Mouse (Mus musculus) kidney, embryonic 15.5 days (tissue): ENCODE measurements around the gene Aktip. TPM values are rescaled to one million over a fixed set of nuclear protein-coding genes. Genes with fewer than 3 reads are reported as not detected.

ENCODE experiments used
- ATAC-seq: fragments of 200-750 bp; cut with Nextera tagmentation; replicated peaks from 2 replicates; pipeline ENCODE4 v1.8.0; 2017; ENCODE audit warnings: moderate TSS enrichment; ENCODE audit not compliant: low FRiP score
- H3K27ac ChIP-seq: fragments of 300-500 bp; sonication (generic); 2 replicates; pipeline ENCODE4 v1.5.1; 2015; ENCODE audit warnings: mild to moderate bottlenecking, inconsistent platforms
- H3K27me3 ChIP-seq: fragments of 300-500 bp; sonication (generic); 2 replicates; pipeline ENCODE4 v1.6.1; 2015; ENCODE audit warnings: inconsistent platforms
- H3K36me3 ChIP-seq: fragments of 300-500 bp; sonication (generic); 2 replicates; pipeline ENCODE4 v1.6.1; 2015; ENCODE audit warnings: inconsistent platforms
- H3K4me1 ChIP-seq: fragments of 300-500 bp; sonication (generic); 2 replicates; pipeline ENCODE4 v1.6.1; 2015; ENCODE audit warnings: inconsistent platforms
- H3K4me2 ChIP-seq: fragments of 300-500 bp; sonication (generic); 2 replicates; pipeline ENCODE4 v1.6.1; 2015; ENCODE audit warnings: moderate library complexity, mild to moderate bottlenecking, inconsistent platforms
- H3K4me3 ChIP-seq: fragments of 300-500 bp; sonication (generic); replicated peaks from 2 replicates; pipeline ENCODE4 v1.5.1; 2015; ENCODE audit warnings: mild to moderate bottlenecking, inconsistent platforms
- H3K9ac ChIP-seq: fragments of 300-500 bp; sonication (generic); 2 replicates; pipeline ENCODE4 v1.6.1; 2015; ENCODE audit warnings: mild to moderate bottlenecking, inconsistent platforms
- H3K9me3 ChIP-seq: fragments of 300-500 bp; sonication (generic); replicated peaks from 2 replicates; pipeline ENCODE4 v1.6.1; 2016; ENCODE audit warnings: inconsistent platforms
- WGBS: fragments of 180-500 bp; shearing (Covaris S2); methylation state at CpG from one replicate; pipeline ENCODE4 v1.1.7; 2015; ENCODE audit warnings: mixed read lengths; 5-methylcytosine and 5-hydroxymethylcytosine counted together
- polyA plus RNA-seq: library from polyadenylated mRNA; unstranded; fragments of >200 nt; fragmentation: Nextera tagmentation; extraction: Ambion mirVana; gene quantifications from 2 replicates; pipeline ENCODE4 v1.2.1, GENCODE M21; 2015

Aktip gene
- polyA plus RNA-seq, 1 experiment from 2014 or later, result 69.9 TPM

DNA sequence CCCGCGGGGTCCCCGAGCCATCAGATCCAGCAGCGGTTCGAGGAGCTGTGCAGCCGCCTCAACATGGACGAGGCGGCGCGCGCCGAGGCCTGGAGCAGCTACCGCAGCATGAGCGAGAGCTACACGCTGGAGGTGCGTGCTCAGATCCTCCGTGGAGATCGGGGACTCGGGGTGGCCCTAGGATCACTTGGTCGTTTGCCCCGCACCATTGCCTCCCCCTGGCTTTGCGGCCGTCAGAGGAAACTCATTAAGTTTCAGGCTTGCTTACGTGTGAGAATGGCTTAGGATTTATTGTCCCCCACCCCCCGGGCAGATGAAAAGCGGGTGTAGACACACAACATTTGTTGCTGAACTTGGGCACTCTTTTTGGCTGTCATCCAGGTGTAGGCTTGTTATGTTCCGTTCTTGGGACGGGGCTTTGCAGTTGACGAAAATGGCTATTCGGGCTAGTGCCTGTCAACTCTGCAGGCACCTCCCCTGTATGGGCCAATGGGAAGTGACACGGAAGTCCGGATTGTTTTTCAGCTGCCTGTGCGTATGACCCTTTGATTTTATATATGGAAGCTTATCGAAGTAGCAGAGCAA, 129.4 kb downstream of the Aktip start:
- Histone ChIP-seq H3K9ac (peak overlapping the region; percentile 86), H3K36me3 (peaks cover 5% of the 10 kb centered on the region; the same call in 1 of the 2 replicates), H3K27ac (peak overlapping the region; percentile 85), H3K4me3 (peak overlapping the region; percentile 95), H3K9me3 (no peaks in the 10 kb centered on the region), H3K4me1 (peaks cover 18% of the 10 kb centered on the region), H3K4me2 (peak overlapping the region; percentile 69), H3K27me3 (no peaks in the 10 kb centered on the region)
- WGBS, result under 1% methylated on average over 34 of the region's 34 CpGs
- ATAC-seq, result peak; percentile 84

DNA sequence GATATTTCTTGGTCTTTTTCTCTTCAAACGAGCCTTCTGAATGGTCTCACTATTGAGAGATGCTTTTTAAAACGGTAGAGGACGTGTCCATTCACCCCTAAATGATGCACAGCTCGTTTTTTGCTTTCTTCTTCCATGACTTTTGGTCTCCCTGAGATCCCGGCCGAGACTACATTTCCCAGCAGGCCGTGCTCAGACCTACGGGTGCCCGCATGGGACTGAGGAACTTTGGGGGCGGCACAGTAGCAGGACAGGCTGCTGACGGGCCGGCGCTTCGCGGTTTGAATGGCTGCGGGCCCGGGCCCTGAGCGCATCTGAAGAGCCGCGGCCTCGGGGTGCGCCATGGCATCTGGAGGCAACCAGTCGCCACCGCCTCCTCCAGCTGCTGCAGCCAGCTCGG, 129.9 kb downstream of the Aktip start, which contains the start of gene Rbl2:
TSS of gene Rbl2 (plus strand) at position 224 of the 400 bp plus-strand sequence.
- peak; percentile 97 for ATAC-seq
- peak within 1 kb of the TSS; percentile 95 for H3K4me3 ChIP-seq
- H3K27me3 ChIP-seq, result no peaks in the 10 kb centered on the region
- peaks cover 18% of the 10 kb centered on the region for H3K4me1 ChIP-seq
- 0 out of 2 replicates have a peak, but pooled peaks cover 3% of the 10 kb centered on the region for H3K36me3 ChIP-seq
- under 1% methylated on average over 25 of the region's 25 CpGs for WGBS
- H3K9ac ChIP-seq, result peak within 1 kb of the TSS; percentile 86
- H3K9me3 ChIP-seq, result no peaks in the 10 kb centered on the region
- H3K4me2 ChIP-seq, result peak within 1 kb of the TSS; percentile 69
- peak within 1 kb of the TSS; percentile 85 for H3K27ac ChIP-seq

DNA sequence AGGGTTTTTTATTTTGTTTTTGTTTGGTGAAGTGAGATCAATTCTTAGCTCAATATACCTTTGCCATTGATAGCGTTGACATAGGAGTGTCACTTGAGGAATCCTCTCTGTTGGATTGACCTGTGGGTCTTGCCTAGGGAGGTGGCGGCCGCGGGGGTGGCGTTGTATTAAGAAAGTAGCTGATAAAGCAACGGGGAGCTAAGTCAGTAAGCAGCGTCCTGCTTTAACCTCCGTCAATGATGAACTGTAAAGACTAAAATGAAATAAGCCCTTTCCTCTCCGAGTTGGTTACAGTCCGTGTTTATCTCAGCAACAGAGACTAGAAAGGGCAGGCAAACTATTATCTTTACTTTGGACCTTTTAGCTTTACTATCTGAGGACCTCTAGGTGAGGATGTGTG, 130.4 kb downstream of the Aktip start:
- H3K27me3 ChIP-seq, result no peaks in the 10 kb centered on the region
- WGBS, result 19% methylated on average over 10 of the region's 10 CpGs
- peaks cover 18% of the 10 kb centered on the region for H3K4me1 ChIP-seq
- peak overlapping the region; percentile 95 for H3K4me3 ChIP-seq
- peak overlapping the region; percentile 35 for H3K9ac ChIP-seq
- ATAC-seq, result peak; percentile 14; the same call in 1 of the 2 replicates
- H3K27ac ChIP-seq, result no peak overlapping the region
- peak overlapping the region; percentile 69 for H3K4me2 ChIP-seq
- H3K36me3 ChIP-seq, result no peaks in the 10 kb centered on the region
- H3K9me3 ChIP-seq, result no peaks in the 10 kb centered on the region

DNA sequence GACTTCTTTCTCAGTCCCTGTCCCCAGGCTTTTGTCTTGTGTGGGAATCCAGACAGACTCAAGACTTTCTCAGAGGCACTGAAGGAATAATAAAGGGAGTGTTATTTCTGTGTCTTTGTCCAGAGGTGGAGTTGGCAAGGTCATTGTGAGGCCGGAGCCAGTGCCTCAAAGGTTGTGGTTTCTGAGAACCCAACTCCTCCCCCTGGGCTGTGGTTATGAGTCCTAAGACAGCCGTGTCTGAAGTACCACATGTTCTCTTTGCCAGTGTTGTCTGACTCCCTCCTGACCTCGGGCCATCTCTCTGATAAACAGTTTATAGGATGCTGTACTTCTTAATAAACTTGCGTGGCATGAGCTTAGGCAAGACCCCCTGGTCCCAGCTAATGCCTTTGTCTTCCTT, 134.6 kb downstream of the Aktip start:
- H3K36me3 ChIP-seq, result no peaks in the 10 kb centered on the region
- no peaks in the 10 kb centered on the region for H3K9me3 ChIP-seq
- H3K27ac ChIP-seq, result no peak overlapping the region
- 75% methylated on average over 4 of the region's 4 CpGs for WGBS
- H3K4me3 ChIP-seq, result no peak overlapping the region
- H3K4me1 ChIP-seq, result peaks cover 9% of the 10 kb centered on the region; the same call in 1 of the 2 replicates
- ATAC-seq, result no peak
- no peak overlapping the region for H3K4me2 ChIP-seq
- no peaks in the 10 kb centered on the region for H3K27me3 ChIP-seq
- no peak overlapping the region for H3K9ac ChIP-seq

Other genes starting within 250 kb of the Aktip start
- 17.9 and 18.5 TPM in 2 replicates for gene Rbl2, start 129.9 kb downstream of the Aktip start, polyA plus RNA-seq
- 10.7 and 14.4 TPM in 2 replicates for gene Rpgrip1l, start 113.3 kb upstream of the Aktip start, polyA plus RNA-seq
- gene Fto, start 113.5 kb upstream of the Aktip start, polyA plus RNA-seq, result 80.4 and 86.9 TPM in 2 replicates